Mouse (Mus musculus) liver, embryonic 13.5 days (tissue): ENCODE data around the gene Fam189a2. TPM values are rescaled to one million over a fixed set of nuclear protein-coding genes. Genes with fewer than 3 reads are reported as not detected.

Source experiments
- ATAC-seq: fragments of 200-750 bp; cut with Nextera tagmentation; 2 replicates; pipeline ENCODE4 v1.8.0; 2017; ENCODE audit warnings: low read depth, mild to moderate bottlenecking, moderate number of reproducible peaks, moderate library complexity
- DNase-seq: peaks from one replicate; pipeline ENCODE4 v3.0.0; 2022
- H3K27ac ChIP-seq: fragments of 300-500 bp; sonication (generic); 2 replicates; pipeline ENCODE4 v1.5.1; 2015; ENCODE audit warnings: moderate library complexity, mild to moderate bottlenecking, inconsistent platforms
- H3K27me3 ChIP-seq: fragments of 300-500 bp; sonication (generic); 2 replicates; pipeline ENCODE4 v1.6.1; 2015; ENCODE audit warnings: mild to moderate bottlenecking, inconsistent platforms
- H3K36me3 ChIP-seq: fragments of 300-500 bp; sonication (generic); 2 replicates; pipeline ENCODE4 v1.6.1; 2015; ENCODE audit warnings: mild to moderate bottlenecking, inconsistent platforms
- H3K4me1 ChIP-seq: fragments of 300-500 bp; sonication (generic); replicated peaks from 2 replicates; pipeline ENCODE4 v1.6.1; 2015; ENCODE audit warnings: inconsistent platforms
- H3K4me2 ChIP-seq: fragments of 300-500 bp; sonication (generic); 2 replicates; pipeline ENCODE4 v1.6.1; 2015; ENCODE audit warnings: inconsistent platforms, mild to moderate bottlenecking, moderate library complexity
- H3K4me3 ChIP-seq: fragments of 300-500 bp; sonication (generic); replicated peaks from 2 replicates; pipeline ENCODE4 v1.5.1; 2015; ENCODE audit warnings: mild to moderate bottlenecking, inconsistent platforms
- H3K9ac ChIP-seq: fragments of 300-500 bp; sonication (generic); 2 replicates; pipeline ENCODE4 v1.6.1; 2015; ENCODE audit warnings: mild to moderate bottlenecking, inconsistent platforms
- H3K9me3 ChIP-seq: fragments of 300-500 bp; sonication (generic); replicated peaks from 2 replicates; pipeline ENCODE4 v1.6.1; 2016; ENCODE audit warnings: inconsistent platforms
- WGBS: fragments of 180-500 bp; shearing (Covaris S2); methylation state at CpG from one replicate; pipeline ENCODE4 v1.1.7; 2015; ENCODE audit not compliant: insufficient replicate concordance; 5-methylcytosine and 5-hydroxymethylcytosine counted together
- polyA plus RNA-seq: library from polyadenylated mRNA; unstranded; fragments of >200 nt; fragmentation: Nextera tagmentation; extraction: Ambion mirVana; gene quantifications from 2 replicates; pipeline ENCODE4 v1.2.1, GENCODE M21; 2015

Fam189a2 gene
- 0.03 and 0.05 TPM in 2 replicates for polyA plus RNA-seq

DNA sequence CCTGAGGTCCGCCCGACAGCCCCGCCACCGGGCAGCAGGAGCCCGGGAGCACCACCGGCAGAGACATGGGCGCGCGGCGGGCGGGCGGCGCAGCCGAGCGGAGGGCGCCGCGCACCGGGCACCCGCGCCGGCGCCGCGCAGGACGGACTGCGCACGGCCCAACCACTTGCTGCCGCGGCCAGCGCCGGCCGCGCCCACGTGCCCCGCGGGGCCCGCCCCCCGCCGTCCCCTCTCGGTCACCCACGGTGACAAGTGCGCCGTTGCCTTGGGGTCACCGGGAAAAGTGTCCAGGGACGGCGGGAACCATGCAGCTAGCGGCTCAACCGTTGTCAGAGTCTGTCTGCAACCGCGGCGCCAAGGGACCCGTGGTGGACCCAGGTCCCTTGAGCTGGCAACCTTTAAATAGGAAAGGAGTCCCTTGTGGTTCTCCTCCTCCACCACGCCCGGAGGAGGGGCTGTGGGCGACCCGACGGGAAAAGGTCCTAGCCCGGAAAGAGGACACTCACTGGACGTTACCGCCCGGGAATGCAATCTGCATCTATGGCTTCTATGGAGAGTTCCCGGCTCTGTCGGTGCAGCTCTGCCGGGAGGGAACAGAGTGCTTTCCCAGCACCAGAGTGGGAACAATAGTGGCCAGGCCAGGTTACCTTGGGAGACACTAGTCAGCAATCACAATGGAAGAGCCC lies at the start of gene Fam189a2:
Gene Fam189a2, minus strand, starts transcription at position 149 of the 686 bp plus-strand sequence.
- no peak for DNase-seq
- WGBS, result under 1% methylated on average over 45 of the region's 65 CpGs
- no peaks in the 10 kb centered on the region for H3K36me3 ChIP-seq
- H3K4me3 ChIP-seq, result peak within 1 kb of the TSS; percentile 55
- H3K4me1 ChIP-seq, result no peaks in the 10 kb centered on the region
- no peak within 1 kb of the TSS for H3K27ac ChIP-seq
- ATAC-seq, result peak; percentile 50
- H3K4me2 ChIP-seq, result peak within 1 kb of the TSS; percentile 67
- peaks cover 57% of the 10 kb centered on the region for H3K27me3 ChIP-seq
- H3K9me3 ChIP-seq, result no peaks in the 10 kb centered on the region
- H3K9ac ChIP-seq, result no peak within 1 kb of the TSS

DNA sequence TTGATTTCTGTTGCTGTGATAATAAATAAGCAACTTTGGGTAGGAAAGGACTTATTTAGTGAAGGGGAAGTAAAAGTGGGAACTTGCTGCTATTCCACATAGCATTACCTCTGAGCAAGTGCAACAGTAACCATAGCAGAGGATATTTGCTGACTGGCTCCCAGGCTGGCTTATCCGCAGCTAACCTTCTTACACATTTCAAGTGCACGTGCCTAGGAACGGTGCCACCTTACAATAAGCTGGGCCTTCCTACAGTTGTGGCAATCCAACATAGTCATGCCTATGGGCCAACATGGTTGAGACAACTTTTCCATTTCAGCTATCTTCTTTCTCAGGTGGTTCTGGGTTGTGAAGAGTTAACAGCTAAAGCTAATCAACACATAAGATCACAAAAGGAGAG lies 46.8 kb upstream of the Fam189a2 start:
- Histone ChIP-seq H3K27me3 (no peaks in the 10 kb centered on the region), H3K4me3 (no peak overlapping the region), H3K4me1 (no peaks in the 10 kb centered on the region), H3K4me2 (no peak overlapping the region), H3K27ac (no peak overlapping the region), H3K9ac (no peak overlapping the region), H3K36me3 (no peaks in the 10 kb centered on the region), H3K9me3 (no peaks in the 10 kb centered on the region)
- 65% methylated on average over 3 of the region's 3 CpGs for WGBS
- ATAC-seq (no peak), DNase-seq (no peak)

DNA sequence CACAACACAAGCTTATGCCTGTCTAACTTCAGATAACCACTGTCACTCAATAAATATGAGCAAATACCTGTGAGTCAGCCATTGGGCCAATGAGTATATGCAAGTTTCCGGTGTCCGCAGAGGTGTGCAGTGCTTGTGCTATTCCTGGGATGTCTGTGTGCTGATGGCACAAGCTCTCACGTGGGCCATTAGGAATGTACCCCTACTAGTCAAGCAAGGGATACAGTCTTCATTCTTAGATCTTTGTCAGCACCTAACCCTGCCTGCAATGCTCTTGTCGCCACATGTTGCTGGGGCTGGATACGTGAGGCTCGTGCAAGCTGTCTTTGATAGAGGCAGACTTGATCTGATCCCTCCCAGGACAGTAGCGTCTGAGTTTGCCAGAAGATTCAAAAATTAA lies 45.7 kb upstream of the Fam189a2 start:
- 71% methylated on average over 7 of the region's 7 CpGs for WGBS
- no peaks in the 10 kb centered on the region for H3K4me1 ChIP-seq
- no peak overlapping the region for H3K4me2 ChIP-seq
- no peak overlapping the region for H3K9ac ChIP-seq
- no peaks in the 10 kb centered on the region for H3K27me3 ChIP-seq
- DNase-seq (no peak), ATAC-seq (no peak)
- no peaks in the 10 kb centered on the region for H3K9me3 ChIP-seq
- no peak overlapping the region for H3K27ac ChIP-seq
- H3K4me3 ChIP-seq, result no peak overlapping the region
- H3K36me3 ChIP-seq, result no peaks in the 10 kb centered on the region

DNA sequence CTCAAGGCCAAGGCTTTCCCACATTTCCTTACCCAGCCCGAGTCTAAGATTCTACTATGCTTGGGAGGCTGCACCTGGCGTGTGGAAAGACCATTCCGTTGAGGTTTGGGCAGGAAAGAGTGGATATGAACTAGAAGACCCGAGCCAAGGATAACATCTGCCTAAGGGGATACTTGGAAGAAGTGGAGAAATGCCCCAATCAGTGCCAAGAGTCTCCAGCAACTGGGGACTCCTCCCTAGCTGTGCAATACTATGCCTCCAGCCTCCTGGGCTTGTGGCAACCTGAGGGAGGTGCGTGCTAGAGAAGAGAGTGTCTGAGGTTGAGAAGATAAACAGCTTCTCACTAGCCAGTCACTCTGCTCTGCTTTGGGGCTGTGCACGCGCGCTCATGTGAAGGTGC lies 45.1 kb upstream of the Fam189a2 start:
- no peak overlapping the region for H3K4me2 ChIP-seq
- H3K4me3 ChIP-seq, result no peak overlapping the region
- no peaks in the 10 kb centered on the region for H3K9me3 ChIP-seq
- 65% methylated on average over 8 of the region's 8 CpGs for WGBS
- no peak for DNase-seq
- no peaks in the 10 kb centered on the region for H3K27me3 ChIP-seq
- H3K4me1 ChIP-seq, result no peaks in the 10 kb centered on the region
- no peaks in the 10 kb centered on the region for H3K36me3 ChIP-seq
- H3K27ac ChIP-seq, result no peak overlapping the region
- no peak overlapping the region for H3K9ac ChIP-seq
- no peak for ATAC-seq

DNA sequence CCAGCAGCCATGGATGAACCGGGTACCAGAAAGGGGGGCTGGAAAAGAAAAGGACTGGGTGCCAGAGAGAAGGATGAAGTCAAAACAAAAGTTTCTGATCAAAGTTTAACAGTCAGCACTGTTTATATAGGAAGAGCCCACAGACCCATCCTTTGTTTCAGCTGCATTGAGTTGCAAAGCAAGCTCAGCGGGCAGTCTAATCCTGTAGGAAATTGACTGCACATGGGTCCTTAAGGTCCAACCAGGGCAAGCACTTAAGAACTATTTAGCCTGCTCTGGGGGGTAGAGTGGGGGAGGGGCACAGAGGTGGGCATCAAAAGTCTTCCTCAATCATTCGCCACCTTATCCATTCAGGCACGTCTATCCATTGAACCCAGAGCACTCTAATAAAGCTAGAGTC lies 42.3 kb upstream of the Fam189a2 start:
- H3K4me2 ChIP-seq, result no peak overlapping the region
- no peaks in the 10 kb centered on the region for H3K9me3 ChIP-seq
- H3K9ac ChIP-seq, result no peak overlapping the region
- no peak overlapping the region for H3K4me3 ChIP-seq
- WGBS, result 64% methylated on average over 4 of the region's 4 CpGs
- no peaks in the 10 kb centered on the region for H3K36me3 ChIP-seq
- H3K27ac ChIP-seq, result no peak overlapping the region
- no peaks in the 10 kb centered on the region for H3K4me1 ChIP-seq
- DNase-seq (no peak), ATAC-seq (no peak)
- H3K27me3 ChIP-seq, result no peaks in the 10 kb centered on the region

DNA sequence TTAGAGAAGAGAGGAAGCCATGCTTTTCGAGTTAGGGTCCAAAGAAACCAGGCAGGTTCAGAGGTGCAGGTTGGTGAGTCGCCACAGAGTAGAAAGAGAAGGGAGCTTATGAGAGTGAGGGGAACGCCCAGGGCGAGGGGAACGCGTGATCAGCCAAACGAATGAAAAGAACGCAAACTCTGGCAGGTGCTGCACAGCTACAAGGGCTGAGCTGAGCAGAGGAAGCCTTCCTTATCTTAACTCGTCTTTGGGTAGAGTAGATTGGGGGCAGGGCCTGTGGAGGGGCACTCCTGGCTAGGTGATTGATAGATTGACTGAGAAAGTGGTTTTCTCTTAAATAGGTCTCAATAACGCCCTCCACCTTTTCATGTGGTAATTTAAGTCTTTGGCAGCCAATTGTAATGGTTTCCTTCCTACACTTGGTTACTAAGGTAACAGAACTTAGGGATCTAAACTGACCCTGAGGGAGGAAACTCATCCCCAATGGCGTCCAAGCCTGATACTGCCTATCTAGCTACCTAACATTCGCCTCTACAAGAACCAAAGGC lies 33.6 kb upstream of the Fam189a2 start:
- Histone ChIP-seq H3K27ac (no peak overlapping the region), H3K27me3 (no peaks in the 10 kb centered on the region), H3K4me1 (no peaks in the 10 kb centered on the region), H3K4me3 (no peak overlapping the region), H3K4me2 (no peak overlapping the region), H3K9me3 (no peaks in the 10 kb centered on the region), H3K9ac (no peak overlapping the region), H3K36me3 (no peaks in the 10 kb centered on the region)
- ATAC-seq (no peak), DNase-seq (no peak)
- 40% methylated on average over 12 of the region's 12 CpGs for WGBS

DNA sequence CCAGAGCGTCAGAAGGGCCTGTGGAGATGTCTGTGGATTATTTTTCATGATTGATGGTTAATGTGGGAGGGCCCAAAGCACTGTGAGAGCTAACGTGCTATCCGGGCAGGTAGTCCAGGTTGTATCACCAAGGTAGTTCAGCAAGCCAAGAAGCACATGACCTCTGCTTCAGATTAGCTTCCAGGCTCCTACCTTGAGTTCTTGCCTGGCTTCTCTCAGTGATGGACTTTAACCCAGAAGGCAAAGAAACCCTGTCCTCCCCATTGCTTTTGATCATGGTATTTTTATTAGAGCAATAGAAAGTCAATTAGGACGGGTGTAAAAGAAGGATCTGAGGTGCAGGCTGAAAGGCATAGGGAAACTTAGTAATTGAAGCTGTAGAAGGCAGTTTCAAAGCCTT lies 32.8 kb upstream of the Fam189a2 start:
- no peaks in the 10 kb centered on the region for H3K36me3 ChIP-seq
- WGBS, result 50% methylated on average over 4 of the region's 4 CpGs
- no peak overlapping the region for H3K4me2 ChIP-seq
- H3K27ac ChIP-seq, result no peak overlapping the region
- DNase-seq (no peak), ATAC-seq (no peak)
- H3K9ac ChIP-seq, result no peak overlapping the region
- H3K4me3 ChIP-seq, result no peak overlapping the region
- H3K4me1 ChIP-seq, result no peaks in the 10 kb centered on the region
- H3K27me3 ChIP-seq, result no peaks in the 10 kb centered on the region
- H3K9me3 ChIP-seq, result no peaks in the 10 kb centered on the region

DNA sequence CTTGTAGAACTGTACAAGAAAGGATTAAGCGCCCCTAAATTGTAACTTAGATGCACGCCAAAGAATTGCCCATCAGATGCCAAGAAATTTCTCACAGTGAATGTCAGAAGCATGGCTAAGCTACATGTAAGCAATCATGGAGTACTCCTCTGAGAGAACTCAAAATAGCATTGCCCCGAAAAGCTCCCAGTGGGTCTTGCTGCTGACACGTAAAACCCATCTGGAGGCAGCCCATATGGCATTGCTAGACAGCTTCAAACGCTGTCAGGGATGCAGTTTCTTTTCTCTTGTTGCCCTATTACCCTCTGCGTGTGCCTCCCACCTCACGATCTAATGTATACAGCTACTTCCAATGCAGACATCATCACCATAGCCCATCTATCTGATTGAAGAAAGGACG lies 28.0 kb upstream of the Fam189a2 start:
- ATAC-seq (no peak), DNase-seq (no peak)
- Histone ChIP-seq H3K36me3 (no peaks in the 10 kb centered on the region), H3K9ac (no peak overlapping the region), H3K4me2 (no peak overlapping the region), H3K4me3 (no peak overlapping the region), H3K27ac (no peak overlapping the region), H3K27me3 (no peaks in the 10 kb centered on the region), H3K9me3 (no peaks in the 10 kb centered on the region), H3K4me1 (no peaks in the 10 kb centered on the region)
- 74% methylated on average over 8 of the region's 8 CpGs for WGBS

DNA sequence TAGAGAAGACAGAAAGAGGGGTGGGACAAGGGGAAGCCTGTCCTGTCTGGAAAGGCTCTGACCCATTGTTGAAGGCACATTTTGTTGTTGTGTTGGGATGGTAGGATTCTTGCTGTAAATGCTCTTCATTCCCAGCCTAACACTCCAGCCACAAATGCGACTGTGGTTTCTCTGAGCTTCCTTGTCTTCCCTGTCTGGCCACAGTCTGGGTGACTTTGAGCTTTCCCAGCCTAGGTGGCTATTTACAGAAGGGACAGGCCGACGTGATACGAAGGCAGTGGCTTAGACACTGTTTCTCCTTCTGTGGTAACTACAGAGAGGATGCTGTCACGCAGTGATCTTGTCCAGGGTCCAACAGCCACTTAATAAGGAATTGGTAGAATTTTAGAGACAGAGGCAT lies 27.2 kb upstream of the Fam189a2 start:
- 43% methylated on average over 5 of the region's 5 CpGs for WGBS

DNA sequence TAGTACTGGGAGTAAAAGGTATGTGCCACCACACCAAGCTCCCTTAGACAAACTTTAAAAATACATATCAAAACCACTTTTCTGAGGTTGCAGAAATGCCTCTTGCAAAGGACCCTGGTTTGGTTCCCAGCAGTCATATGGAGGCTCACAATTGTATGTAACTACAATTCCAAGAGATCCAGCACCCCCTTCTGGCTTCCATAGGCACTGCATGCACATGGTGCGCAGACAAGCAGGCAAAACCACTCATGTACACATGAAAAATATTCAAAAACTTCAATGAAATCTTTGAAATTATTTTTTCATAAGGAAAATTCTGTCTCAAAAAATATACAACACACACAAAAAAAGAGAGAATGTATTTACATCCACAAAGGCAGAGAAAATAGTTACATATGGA lies 26.1 kb upstream of the Fam189a2 start:
- DNase-seq, result no peak
- Histone ChIP-seq H3K36me3 (no peaks in the 10 kb centered on the region), H3K4me3 (no peak overlapping the region), H3K9ac (no peak overlapping the region), H3K27me3 (no peaks in the 10 kb centered on the region), H3K4me2 (no peak overlapping the region), H3K27ac (no peak overlapping the region), H3K9me3 (no peaks in the 10 kb centered on the region), H3K4me1 (no peaks in the 10 kb centered on the region)
- ATAC-seq, result no peak
- 81% methylated on average over 1 of the region's 1 CpGs for whole genome bisulfite sequencing

More for the DNA sequence above, 27.2 kb upstream of the Fam189a2 start:
- Histone ChIP-seq H3K4me2 (no peak overlapping the region), H3K4me1 (no peaks in the 10 kb centered on the region), H3K9ac (no peak overlapping the region), H3K27ac (no peak overlapping the region), H3K36me3 (no peaks in the 10 kb centered on the region), H3K27me3 (no peaks in the 10 kb centered on the region), H3K4me3 (no peak overlapping the region), H3K9me3 (no peaks in the 10 kb centered on the region)
- DNase-seq (no peak), ATAC-seq (no peak)

DNA sequence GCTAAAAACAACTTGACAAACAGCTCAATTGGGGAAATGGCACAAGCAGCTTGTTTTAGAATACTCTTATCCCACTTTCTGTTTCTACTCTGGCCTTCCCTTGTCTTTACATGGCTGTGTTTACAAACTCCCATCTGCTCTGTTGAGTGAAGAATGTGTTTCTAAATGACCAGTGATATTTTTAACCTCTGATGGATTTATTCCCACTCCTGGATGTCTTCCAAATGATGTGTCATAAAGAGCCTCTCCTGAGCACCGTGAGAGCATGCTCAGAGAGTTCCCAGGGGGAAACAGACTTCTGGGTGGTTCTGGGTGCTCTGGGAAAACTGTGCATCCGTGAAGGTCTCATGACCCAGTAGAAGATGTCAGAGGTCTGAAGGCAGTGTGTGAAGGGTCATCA lies 24.1 kb upstream of the Fam189a2 start:
- H3K4me2 ChIP-seq, result no peak overlapping the region
- H3K27ac ChIP-seq, result no peak overlapping the region
- H3K9me3 ChIP-seq, result no peaks in the 10 kb centered on the region
- no peaks in the 10 kb centered on the region for H3K27me3 ChIP-seq
- DNase-seq, result no peak
- ATAC-seq, result no peak
- no peaks in the 10 kb centered on the region for H3K4me1 ChIP-seq
- H3K4me3 ChIP-seq, result no peak overlapping the region
- no peak overlapping the region for H3K9ac ChIP-seq
- H3K36me3 ChIP-seq, result no peaks in the 10 kb centered on the region
- 49% methylated on average over 2 of the region's 2 CpGs for WGBS

DNA sequence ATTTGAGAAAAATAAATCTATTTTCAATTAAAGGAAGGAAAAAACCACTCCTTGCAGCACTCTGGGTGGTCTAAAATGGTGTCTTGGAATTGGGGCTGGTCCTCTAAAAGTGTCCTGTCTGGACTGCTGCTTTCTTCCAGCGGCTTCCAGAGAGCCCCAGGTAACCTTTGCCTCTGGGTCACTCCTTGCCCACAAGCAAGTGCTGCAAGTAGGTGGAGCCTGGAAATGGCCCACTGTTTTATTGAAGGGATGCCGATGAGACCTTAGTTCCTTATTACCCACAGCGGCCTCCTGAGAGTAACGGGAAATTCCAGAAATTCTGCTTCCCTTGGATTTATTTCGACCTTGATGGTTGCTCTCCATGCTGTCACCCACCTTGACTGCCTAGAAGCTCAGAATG lies 23.4 kb upstream of the Fam189a2 start:
- Histone ChIP-seq H3K4me2 (no peak overlapping the region), H3K36me3 (no peaks in the 10 kb centered on the region), H3K9ac (no peak overlapping the region), H3K27ac (no peak overlapping the region), H3K4me3 (no peak overlapping the region), H3K9me3 (no peaks in the 10 kb centered on the region), H3K27me3 (no peaks in the 10 kb centered on the region), H3K4me1 (no peaks in the 10 kb centered on the region)
- ATAC-seq (no peak), DNase-seq (no peak)
- 68% methylated on average over 5 of the region's 5 CpGs for WGBS
